Mouse (Mus musculus) liver, postnatal 0 days (tissue): ENCODE measurements around the gene Nme2.

Experiments
- CTCF ChIP-seq: sonication (generic); IDR thresholded peaks from 2 replicates; pipeline ENCODE4 v1.5.1; 2016; ENCODE audit warnings: antibody characterized with exemption, low read depth
- EP300 ChIP-seq: IDR thresholded peaks from 2 replicates; pipeline ENCODE4 v1.6.1; 2016; ENCODE audit warnings: antibody characterized with exemption, low read depth, mild to moderate bottlenecking

GRCm38 (mm10) chr11:93987026-93987425, 31.0 kb upstream of the Nme2 start:
- TF ChIP-seq CTCF = no peak
- TF ChIP-seq EP300 = no peak
